ENCODE assay signal across 18 mouse cellular contexts in genomic region chr5:137346388-137346787, GRCm38 (mm10). TPM values are rescaled to one million over a fixed set of nuclear protein-coding genes. Genes with fewer than 3 reads are reported as not detected.
DNase-seq lines count a peak whose midpoint lies in the region; ATAC-seq and TF ChIP-seq lines count a peak whose summit lies in the region.
"Had no signal": no experiment of that assay in that cellular context is flagged by ENCODE, and none has a peak within 500 bp of the region (broad histone marks: within the 10 kb centered on the region; RNA-seq: fewer than 3 reads in every experiment).

No protein-coding gene starts in this region.

- TF ChIP-seq CTCF in liver, postnatal 0 days (IDR thresholded peaks at IDR 0.05; ENCODE audit: low read depth): no peak

- intact Hi-C loops in heart, postnatal 10 days (cut with DNase I): no loop called here

- H3K4me2 ChIP-seq in heart, embryonic 12.5 days: peak overlapping the region; percentile 34; the same call in 1 of the 2 replicates
- H3K4me2 ChIP-seq in kidney, embryonic 16.5 days (replicated peaks; ENCODE audit: low read depth, low read length): peak overlapping the region; percentile 32
- peak overlapping the region; percentile 44 for H3K4me2 ChIP-seq in intestine, embryonic 15.5 days (replicated peaks)
- H3K4me2 ChIP-seq in liver, postnatal 0 days (ENCODE audit: low read depth, low read length): 0 out of 2 replicates have a peak overlapping the region, but pooled peaks have one; percentile 22
- H3K4me2 ChIP-seq: limb, embryonic 15.5 days; neural tube, embryonic 15.5 days had no signal

- WGBS in heart, embryonic 12.5 days: 50% methylated on average over 1 of the region's 1 CpGs
- 85% methylated on average over 1 of the region's 1 CpGs for WGBS in kidney, embryonic 16.5 days
- 41% methylated on average over 1 of the region's 1 CpGs for WGBS in intestine, embryonic 15.5 days
- 78% methylated on average over 1 of the region's 1 CpGs for WGBS in liver, postnatal 0 days (ENCODE audit: insufficient replicate concordance)

- peak overlapping the region; percentile 72 for H3K27ac ChIP-seq in heart, embryonic 12.5 days (ENCODE audit: poor library complexity, severe bottlenecking)
- H3K27ac ChIP-seq in kidney, embryonic 16.5 days (ENCODE audit: low read length): peak overlapping the region; percentile 74
- peak overlapping the region; percentile 70 for H3K27ac ChIP-seq in intestine, embryonic 15.5 days
- H3K27ac ChIP-seq in liver, postnatal 0 days (ENCODE audit: low read depth): peak overlapping the region; percentile 85
- H3K27ac ChIP-seq: hindbrain, postnatal 0 days; layer of hippocampus, adult 2 months; left cerebral cortex, adult 2 months; neural tube, embryonic 15.5 days had no signal

- no peak overlapping the region for H3K4me3 ChIP-seq in heart, embryonic 12.5 days
- H3K4me3 ChIP-seq in kidney, embryonic 16.5 days (ENCODE audit: low read length): 0 out of 2 replicates have a peak overlapping the region, but pooled peaks have one; percentile 8
- H3K4me3 ChIP-seq in intestine, embryonic 15.5 days (replicated peaks): no peak overlapping the region
- no peak overlapping the region for H3K4me3 ChIP-seq in liver, postnatal 0 days (ENCODE audit: low read depth, low read length)
- H3K4me3 ChIP-seq: layer of hippocampus, adult 2 months; left cerebral cortex, adult 2 months; limb, embryonic 15.5 days; neural tube, embryonic 15.5 days had no signal

- H3K9ac ChIP-seq in heart, embryonic 12.5 days: no peak overlapping the region
- peak overlapping the region; percentile 30; the same call in 1 of the 2 replicates for H3K9ac ChIP-seq in kidney, embryonic 16.5 days (replicated peaks; ENCODE audit: low read length)
- no peak overlapping the region for H3K9ac ChIP-seq in intestine, embryonic 15.5 days
- no peak overlapping the region for H3K9ac ChIP-seq in liver, postnatal 0 days (replicated peaks)
- H3K9ac ChIP-seq: limb, embryonic 15.5 days; neural tube, embryonic 15.5 days had no signal

- TF ChIP-seq EP300 in liver, postnatal 0 days (IDR thresholded peaks at IDR 0.05; ENCODE audit: low read depth): no peak

- peaks cover 35% of the 10 kb centered on the region for H3K4me1 ChIP-seq in heart, embryonic 12.5 days (replicated peaks)
- peaks cover 42% of the 10 kb centered on the region for H3K4me1 ChIP-seq in kidney, embryonic 16.5 days (ENCODE audit: insufficient read depth, low read length)
- peaks cover 37% of the 10 kb centered on the region for H3K4me1 ChIP-seq in intestine, embryonic 15.5 days (replicated peaks)
- H3K4me1 ChIP-seq in liver, postnatal 0 days (ENCODE audit: insufficient read depth): peaks cover 10% of the 10 kb centered on the region; the same call in 1 of the 2 replicates

- no peaks in the 10 kb centered on the region for H3K9me3 ChIP-seq in heart, embryonic 12.5 days (replicated peaks)
- H3K9me3 ChIP-seq in kidney, embryonic 16.5 days (ENCODE audit: low read length): no peaks in the 10 kb centered on the region
- H3K9me3 ChIP-seq in intestine, embryonic 15.5 days: no peaks in the 10 kb centered on the region
- H3K9me3 ChIP-seq in liver, postnatal 0 days (ENCODE audit: low read length): no peaks in the 10 kb centered on the region
- H3K9me3 ChIP-seq: limb, embryonic 15.5 days; neural tube, embryonic 15.5 days had no signal

- no peak for ATAC-seq in heart, embryonic 12.5 days (ENCODE audit: insufficient number of reproducible peaks, low FRiP score)
- ATAC-seq in kidney, embryonic 16.5 days (ENCODE audit: low FRiP score, low TSS enrichment): no peak
- no peak for ATAC-seq in intestine, embryonic 15.5 days
- no peak for ATAC-seq in liver, postnatal 0 days
- ATAC-seq: hindbrain, postnatal 0 days had no signal

- H3K27me3 ChIP-seq in heart, embryonic 12.5 days (replicated peaks): no peaks in the 10 kb centered on the region
- no peaks in the 10 kb centered on the region for H3K27me3 ChIP-seq in kidney, embryonic 16.5 days (ENCODE audit: insufficient read depth, low read length)
- no peaks in the 10 kb centered on the region for H3K27me3 ChIP-seq in intestine, embryonic 15.5 days (replicated peaks)
- H3K27me3 ChIP-seq in liver, postnatal 0 days (ENCODE audit: insufficient read depth, low read length): peaks cover 36% of the 10 kb centered on the region
- H3K27me3 ChIP-seq: limb, embryonic 15.5 days had no signal

- DNase-seq in heart, postnatal 10 days: no peak
- DNase-seq in kidney, adult 8-10 months: no peak
- no peak for DNase-seq in liver, postnatal 0 days
- no peak for DNase-seq in cerebellum, adult 8-10 months
- no peak for DNase-seq in adrenal gland, postnatal 14 days
- DNase-seq: adrenal gland, adult 8-10 months; cerebellum, adult 9-10 months; spleen, adult 18-20 months had no signal

- no peaks in the 10 kb centered on the region for H3K36me3 ChIP-seq in heart, embryonic 12.5 days
- H3K36me3 ChIP-seq in kidney, embryonic 16.5 days (ENCODE audit: insufficient read depth, low read length): no peaks in the 10 kb centered on the region
- no peaks in the 10 kb centered on the region for H3K36me3 ChIP-seq in intestine, embryonic 15.5 days
- H3K36me3 ChIP-seq in liver, postnatal 0 days (replicated peaks; ENCODE audit: insufficient read depth, low read length): no peaks in the 10 kb centered on the region
- H3K36me3 ChIP-seq: limb, embryonic 15.5 days; neural tube, embryonic 15.5 days had no signal

RNA-seq across cellular contexts. Expression of gene Ephb4, which starts 3.5 kb away (rescaled TPM):
- polyA plus RNA-seq in heart, embryonic 12.5 days (2016; fragmentation: Nextera tagmentation; extraction: Ambion mirVana): 53.1 and 55.6 TPM in 2 replicates
- 100 to 1,000 TPM; 103 to 111 TPM for total RNA-seq in heart, postnatal 10 days (2021)
- polyA plus RNA-seq in kidney, embryonic 16.5 days (2015; fragmentation: Nextera tagmentation; extraction: Ambion mirVana): 53.7 and 55.3 TPM in 2 replicates
- 36.7 and 37.6 TPM in 2 replicates for polyA plus RNA-seq in intestine, embryonic 15.5 days (2015; fragmentation: Nextera tagmentation; extraction: Ambion mirVana)
- polyA plus RNA-seq in liver, postnatal 0 days (2015; fragmentation: Nextera tagmentation; extraction: Ambion mirVana): 5.7 and 5.9 TPM in 2 replicates
- total RNA-seq in adrenal gland, postnatal 14 days (2021): 65.1 and 69.7 TPM in 2 replicates
- total RNA-seq: megakaryocyte-erythroid progenitor cell, adult 5-6 weeks; monocyte, adult 5-6 weeks had no signal

RNA-seq across cellular contexts. Expression of gene Slc12a9, which starts 13.0 kb away (rescaled TPM):
- polyA plus RNA-seq in heart, embryonic 12.5 days (2016; fragmentation: Nextera tagmentation; extraction: Ambion mirVana): 9.4 and 10.2 TPM in 2 replicates
- 1 to 10 TPM; 4.4 to 5.4 TPM for total RNA-seq in heart, postnatal 10 days (2021)
- polyA plus RNA-seq in kidney, embryonic 16.5 days (2015; fragmentation: Nextera tagmentation; extraction: Ambion mirVana): 16.3 and 16.6 TPM in 2 replicates
- polyA plus RNA-seq in intestine, embryonic 15.5 days (2015; fragmentation: Nextera tagmentation; extraction: Ambion mirVana): 14.3 and 15.9 TPM in 2 replicates
- 2.9 and 3.2 TPM in 2 replicates for polyA plus RNA-seq in liver, postnatal 0 days (2015; fragmentation: Nextera tagmentation; extraction: Ambion mirVana)
- 9.4 and 13.0 TPM in 2 replicates for total RNA-seq in adrenal gland, postnatal 14 days (2021)

RNA-seq across cellular contexts. Expression of gene Trip6, which starts 32.2 kb away (rescaled TPM):
- polyA plus RNA-seq in heart, embryonic 12.5 days (2016; fragmentation: Nextera tagmentation; extraction: Ambion mirVana): 46.3 and 47.0 TPM in 2 replicates
- total RNA-seq in heart, postnatal 10 days (2021): 10 to 100 TPM; 22.5 to 23.3 TPM
- 90.1 and 102 TPM in 2 replicates for polyA plus RNA-seq in kidney, embryonic 16.5 days (2015; fragmentation: Nextera tagmentation; extraction: Ambion mirVana)
- polyA plus RNA-seq in intestine, embryonic 15.5 days (2015; fragmentation: Nextera tagmentation; extraction: Ambion mirVana): 63.9 and 64.8 TPM in 2 replicates
- polyA plus RNA-seq in liver, postnatal 0 days (2015; fragmentation: Nextera tagmentation; extraction: Ambion mirVana): 7.5 and 9.2 TPM in 2 replicates
- 29.2 and 34.7 TPM in 2 replicates for total RNA-seq in adrenal gland, postnatal 14 days (2021)

RNA-seq across cellular contexts. Expression of gene Srrt, which starts 38.9 kb away (rescaled TPM):
- polyA plus RNA-seq in heart, embryonic 12.5 days (2016; fragmentation: Nextera tagmentation; extraction: Ambion mirVana): 106 and 107 TPM in 2 replicates
- total RNA-seq in heart, postnatal 10 days (2021): 10 to 100 TPM; 91.0 to 91.9 TPM
- 158 and 165 TPM in 2 replicates for polyA plus RNA-seq in kidney, embryonic 16.5 days (2015; fragmentation: Nextera tagmentation; extraction: Ambion mirVana)
- polyA plus RNA-seq in intestine, embryonic 15.5 days (2015; fragmentation: Nextera tagmentation; extraction: Ambion mirVana): 117 and 120 TPM in 2 replicates
- polyA plus RNA-seq in liver, postnatal 0 days (2015; fragmentation: Nextera tagmentation; extraction: Ambion mirVana): 24.1 and 28.2 TPM in 2 replicates
- total RNA-seq in adrenal gland, postnatal 14 days (2021): 139 and 168 TPM in 2 replicates

RNA-seq across cellular contexts. Expression of gene Ufsp1, which starts 52.0 kb away (rescaled TPM):
- polyA plus RNA-seq in heart, embryonic 12.5 days (2016; fragmentation: Nextera tagmentation; extraction: Ambion mirVana): 10.1 and 10.6 TPM in 2 replicates
- total RNA-seq in heart, postnatal 10 days (2021): 1 to 10 TPM; 8.8 to 10.0 TPM
- polyA plus RNA-seq in kidney, embryonic 16.5 days (2015; fragmentation: Nextera tagmentation; extraction: Ambion mirVana): 7.2 and 7.8 TPM in 2 replicates
- polyA plus RNA-seq in intestine, embryonic 15.5 days (2015; fragmentation: Nextera tagmentation; extraction: Ambion mirVana): 7.8 and 8.5 TPM in 2 replicates
- 9.1 and 9.5 TPM in 2 replicates for polyA plus RNA-seq in liver, postnatal 0 days (2015; fragmentation: Nextera tagmentation; extraction: Ambion mirVana)
- 8.0 and 11.9 TPM in 2 replicates for total RNA-seq in adrenal gland, postnatal 14 days (2021)
